Mouse (Mus musculus) frontal cortex, adult 2 months (tissue): ENCODE data around the gene Nploc4. TPM values are rescaled to one million over a fixed set of nuclear protein-coding genes. Genes with fewer than 3 reads are reported as not detected.
"Not testable (repeated sequence)": the region's sequence is repeated elsewhere in the genome, so short reads cannot be mapped to it uniquely, and the experiment has no call there.

Source experiments
- DNase-seq, 2 experiments: peaks; one replicate each; pipeline ENCODE4 v3.0.0; 2022; ENCODE audit warnings: low spot score in 1 of 2; ENCODE audit errors: extremely low spot score in 1 of 2
- polyA plus RNA-seq: library from polyadenylated mRNA; depleted of rRNA; stranded (reverse); fragments of >200 nt; gene quantifications from 2 replicates; pipeline ENCODE4 v1.2.3, GENCODE M21; 2012

Nploc4 gene
- polyA plus RNA-seq, 1 experiment, result 60.2 TPM

DNA sequence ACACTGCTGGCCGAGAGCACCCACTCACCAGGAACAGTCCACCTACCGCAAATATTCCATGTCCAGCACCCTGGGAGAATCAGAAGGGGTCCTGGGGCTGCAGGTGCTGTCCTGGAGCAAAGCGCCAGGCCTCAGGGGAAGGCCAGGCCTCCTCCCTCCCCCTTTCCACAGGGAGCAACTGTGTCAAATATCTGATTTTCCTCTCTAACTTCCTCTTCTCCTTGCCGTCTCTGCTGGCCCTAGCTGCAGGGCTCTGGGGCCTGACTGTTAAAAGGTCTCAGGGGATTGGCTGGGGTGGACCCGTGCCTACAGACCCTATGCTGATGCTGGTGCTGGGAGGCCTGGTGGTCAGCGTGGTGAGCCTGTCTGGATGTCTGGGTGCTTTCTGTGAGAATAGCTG, 6.6 kb upstream of the Nploc4 start:
- no peak for DNase-seq

DNA sequence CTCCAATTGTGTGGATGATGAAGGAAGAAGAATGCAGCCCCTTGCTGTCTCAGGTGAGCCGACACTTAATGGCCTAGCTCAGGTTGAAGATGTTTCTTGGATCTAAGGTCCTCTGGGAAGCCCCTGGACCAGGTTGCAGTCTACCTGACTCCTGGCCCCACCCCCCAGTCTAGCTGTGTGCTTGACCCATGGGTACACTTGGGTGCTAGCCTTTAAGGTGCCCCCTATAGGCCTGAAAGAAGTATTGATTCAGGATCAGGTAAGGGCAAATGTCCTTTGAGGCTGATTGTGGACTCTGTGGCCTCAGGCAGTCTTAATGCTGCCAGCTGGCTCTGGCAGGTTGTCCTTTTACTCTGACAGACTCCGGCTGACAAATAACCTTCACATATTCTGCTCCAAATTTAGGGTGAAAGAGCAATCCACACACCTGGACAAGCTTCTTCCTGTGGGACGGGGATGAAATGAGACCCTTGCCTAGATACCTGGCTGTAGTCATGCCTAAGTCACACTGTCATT, 5.3 kb upstream of the Nploc4 start:
- DNase-seq, result no peak

DNA sequence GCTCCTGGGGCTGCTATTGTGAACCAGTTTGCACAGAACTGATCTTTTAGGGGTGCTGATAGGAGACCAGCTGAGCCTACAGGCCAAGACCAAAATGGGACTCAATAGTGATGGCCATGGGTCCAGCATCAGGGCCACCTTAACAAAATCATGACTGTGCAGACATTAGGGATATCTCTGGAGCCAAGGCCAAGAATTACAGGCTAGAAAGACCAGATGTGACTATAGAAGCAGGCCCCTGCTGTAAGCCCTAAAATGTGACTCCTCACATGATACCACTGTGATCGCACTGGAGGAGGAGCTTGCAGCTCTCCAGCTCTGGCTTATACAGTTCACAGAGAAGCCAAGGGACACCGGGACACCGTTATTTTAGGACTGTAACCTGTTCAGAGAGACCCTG, 4.8 kb upstream of the Nploc4 start, which contains the start of gene Tspan10:
Tspan10 (plus strand) TSS at position 301 of the 400 bp plus-strand sequence.
- DNase-seq, result no peak

DNA sequence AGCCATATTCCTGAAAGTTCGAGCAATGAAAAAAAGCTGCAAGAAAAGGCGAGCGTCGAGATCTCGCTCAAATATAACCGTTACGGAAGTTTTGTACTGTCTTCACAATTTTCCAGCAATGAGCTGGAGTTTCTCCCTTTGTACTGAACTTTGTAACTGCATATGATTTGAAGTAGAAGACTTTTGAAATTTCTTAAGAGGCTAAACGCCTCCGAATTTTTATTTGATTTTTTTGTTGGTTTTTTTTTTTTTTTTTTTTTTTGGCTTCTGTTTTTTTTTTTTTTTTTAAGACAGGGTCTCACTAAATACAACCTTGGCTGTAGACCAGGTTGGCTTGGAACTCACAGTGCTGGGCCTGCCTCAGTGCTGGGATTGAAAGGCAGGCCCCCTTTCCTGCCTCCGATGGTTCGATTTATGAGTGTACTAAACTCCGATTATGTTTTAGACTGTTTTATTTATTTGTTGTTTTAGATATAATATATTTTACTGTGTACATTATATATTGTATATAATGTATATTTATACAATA, 413 bp upstream of the Nploc4 start:
- DNase-seq, result no peak

DNA sequence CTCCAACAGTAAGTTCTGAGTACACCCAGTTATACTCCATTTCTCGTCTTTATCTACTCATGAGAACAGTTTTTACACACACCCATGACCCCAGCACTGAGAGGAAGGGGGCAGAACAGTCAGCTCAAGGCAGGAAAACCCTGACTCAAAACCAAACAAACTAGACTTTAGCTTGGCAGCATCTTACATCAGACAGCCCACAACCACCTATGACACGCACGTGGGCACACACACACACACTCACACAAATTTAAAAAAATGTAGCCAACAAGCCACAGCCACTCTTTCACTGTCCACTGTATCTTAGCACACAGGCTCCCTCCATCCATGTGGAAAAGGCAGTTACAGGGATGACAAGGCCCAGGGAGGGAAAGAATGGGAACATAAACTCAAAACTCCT, 10.8 kb downstream of the Nploc4 start:
- no peak for DNase-seq

DNA sequence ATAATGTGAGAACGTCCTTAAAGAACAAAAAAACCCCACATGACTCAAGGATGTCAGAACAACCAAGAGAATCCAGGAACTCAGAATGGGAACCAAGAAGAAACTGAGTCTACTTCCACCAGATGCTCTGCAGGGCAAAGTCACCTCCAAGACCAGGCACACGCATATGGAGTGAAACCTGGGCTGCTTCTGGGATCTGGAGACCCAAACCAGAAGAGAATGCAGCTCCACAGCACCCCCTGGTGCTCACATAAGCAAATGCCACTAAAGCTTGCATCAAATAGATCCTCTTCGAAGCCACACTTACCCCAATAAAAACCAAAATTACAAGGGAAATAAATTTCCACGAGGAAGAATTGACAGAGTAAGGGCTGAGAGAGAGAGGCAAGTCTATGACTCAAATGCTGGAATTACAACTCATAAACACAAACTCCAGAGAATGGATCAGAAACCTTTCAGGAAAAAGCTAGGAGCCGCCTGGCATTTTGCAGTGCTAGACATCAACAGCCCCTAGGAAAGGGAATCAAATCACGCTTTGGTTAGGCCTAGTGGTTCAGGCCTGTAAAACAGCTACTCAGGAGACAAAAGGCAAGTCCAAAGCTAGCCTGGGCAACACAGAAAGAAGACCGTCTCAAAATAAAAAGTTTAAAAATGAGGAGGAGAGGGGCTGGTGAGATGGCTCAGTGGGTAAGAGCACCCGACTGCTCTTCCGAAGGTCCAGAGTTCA, 13.8 kb downstream of the Nploc4 start:
- peak in 1 of 2 experiments; percentile 79 for DNase-seq

DNA sequence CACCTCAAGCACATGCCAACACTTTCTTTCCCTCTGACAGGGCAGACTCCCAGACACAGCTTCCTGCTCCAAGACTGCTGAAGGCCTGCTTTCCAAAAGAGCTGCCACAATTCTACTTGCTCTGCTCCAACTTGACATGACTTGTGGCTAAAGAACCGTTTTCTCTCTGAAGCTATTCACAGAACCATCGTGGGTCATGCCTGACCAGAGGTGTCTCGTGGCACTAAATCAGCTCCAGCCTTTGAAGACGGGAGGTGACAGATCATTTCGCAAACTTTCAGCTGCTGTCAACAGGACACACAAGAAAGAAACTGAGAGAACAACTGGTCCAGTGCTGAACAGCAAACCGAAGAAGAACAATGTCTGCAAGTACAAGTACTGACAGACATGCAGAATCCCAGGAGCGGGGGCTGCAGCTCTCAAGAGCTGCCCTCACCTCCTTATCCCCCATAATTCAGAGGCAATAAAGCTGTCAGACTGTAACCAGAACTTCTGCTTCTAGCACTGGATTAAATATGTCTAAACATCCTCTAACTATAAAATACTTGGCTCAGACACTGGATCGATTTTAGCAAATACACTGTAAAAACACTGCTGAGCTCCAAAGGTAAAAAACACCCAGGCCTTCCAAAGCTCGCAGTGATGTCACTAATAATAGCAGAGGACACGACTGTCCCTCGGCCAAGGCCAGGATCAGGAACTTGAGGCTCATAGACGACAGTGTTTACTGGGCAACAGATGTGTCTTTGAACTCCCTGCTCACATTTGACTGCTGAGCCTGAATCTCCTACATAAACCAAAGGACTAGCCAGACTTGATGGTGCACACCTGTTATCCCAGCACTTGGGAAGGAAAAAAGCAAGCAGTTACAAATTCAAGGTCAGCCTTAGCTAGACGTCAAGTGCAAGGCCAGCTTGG, 14.6 kb downstream of the Nploc4 start:
- DNase-seq, result no peak

DNA sequence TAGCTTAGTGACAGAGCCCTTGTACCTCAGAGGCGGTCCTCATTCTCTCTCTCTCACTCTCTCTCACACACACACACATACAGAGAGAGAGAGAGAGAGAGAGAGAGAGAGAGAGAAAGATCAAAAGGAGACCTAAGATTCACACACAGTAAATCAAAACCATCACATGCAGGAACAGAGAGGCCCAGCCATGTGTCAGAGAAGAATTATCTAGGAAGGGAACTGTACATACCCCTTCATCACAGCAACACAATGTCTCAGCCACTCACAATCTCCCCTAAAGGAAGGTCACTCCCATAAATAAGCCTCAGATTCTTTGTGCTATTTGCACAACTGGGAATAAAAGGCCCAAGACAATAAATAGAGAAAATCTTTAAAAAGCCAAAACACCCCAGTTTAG, 18.9 kb downstream of the Nploc4 start:
- DNase-seq, result no peak

DNA sequence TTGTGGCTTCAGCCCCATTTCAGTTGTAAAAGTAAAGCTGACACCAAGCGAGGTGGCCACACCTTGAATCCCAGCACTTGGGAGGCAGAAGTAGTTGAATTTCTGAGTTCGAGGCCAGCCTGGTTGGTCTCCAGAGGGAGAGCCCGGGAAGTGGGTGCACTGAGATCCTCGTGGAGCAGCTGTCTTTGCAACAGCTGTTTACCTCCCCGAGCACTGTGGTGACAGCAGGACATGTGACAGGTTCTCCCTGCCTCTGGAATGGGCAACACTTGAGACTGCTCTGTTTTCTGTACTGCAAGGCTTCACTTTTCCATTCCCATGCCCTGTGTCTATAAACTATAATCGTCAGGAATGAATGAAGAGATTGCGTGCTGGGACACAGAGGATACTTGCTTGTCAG, 19.7 kb downstream of the Nploc4 start:
- DNase-seq, result no peak

DNA sequence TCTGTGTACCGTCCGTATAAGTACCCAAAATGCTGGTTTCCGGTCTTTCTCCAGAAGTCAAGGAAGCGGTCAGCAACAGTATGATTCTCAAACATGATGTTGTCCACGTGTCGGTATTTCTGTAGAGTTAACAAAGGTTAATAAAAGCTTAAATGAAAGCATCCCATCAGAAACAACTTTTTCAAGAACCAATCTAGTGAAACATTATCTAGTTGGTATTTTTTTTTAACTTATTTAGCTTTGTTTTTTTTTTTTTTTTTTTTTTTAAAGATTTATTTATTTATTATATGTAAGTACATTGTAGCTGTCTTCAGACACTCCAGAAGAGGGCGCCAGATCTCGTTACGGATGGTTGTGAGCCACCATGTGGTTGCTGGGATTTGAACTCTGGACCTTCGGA, 23.9 kb downstream of the Nploc4 start:
- DNase-seq, result not testable (repeated sequence)

DNA sequence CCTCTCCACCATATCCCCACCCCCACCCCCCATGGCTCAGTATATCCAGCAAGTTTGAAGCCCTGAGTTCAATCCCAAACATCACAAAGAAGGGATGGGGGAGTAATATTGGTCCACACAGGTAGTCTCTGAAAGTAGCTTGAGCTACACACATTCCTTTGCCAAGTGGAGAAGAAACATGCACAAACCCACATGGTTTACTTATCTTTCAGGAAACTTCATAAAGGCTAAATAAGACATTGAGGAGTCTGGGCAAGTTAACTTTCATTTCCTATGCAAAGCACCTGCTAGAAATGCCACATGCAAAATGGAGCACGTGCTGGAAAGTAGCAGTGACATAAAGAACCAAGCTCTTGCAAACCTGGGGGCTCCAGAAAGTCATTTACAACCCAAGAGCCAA, 31.1 kb downstream of the Nploc4 start:
- no peak for DNase-seq

DNA sequence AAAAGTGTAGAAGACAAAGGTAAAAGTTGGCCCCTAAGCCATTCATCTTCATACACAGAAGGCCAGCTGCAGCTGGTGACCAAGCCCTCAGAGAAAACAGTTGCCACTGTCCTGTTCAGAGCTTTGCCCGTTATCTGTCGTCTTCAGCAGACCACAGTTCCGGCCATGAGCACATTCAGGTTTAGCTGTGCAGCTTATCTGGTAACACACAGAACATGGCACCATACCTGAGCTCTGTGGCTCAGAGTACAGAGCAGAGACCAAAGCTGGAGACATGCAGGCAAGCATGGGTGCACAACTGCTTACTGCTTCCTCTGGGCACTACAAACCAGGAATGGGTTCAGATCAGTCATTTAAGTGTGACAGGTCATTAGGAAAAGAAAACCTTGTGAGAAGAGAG, 31.6 kb downstream of the Nploc4 start:
- no peak for DNase-seq

DNA sequence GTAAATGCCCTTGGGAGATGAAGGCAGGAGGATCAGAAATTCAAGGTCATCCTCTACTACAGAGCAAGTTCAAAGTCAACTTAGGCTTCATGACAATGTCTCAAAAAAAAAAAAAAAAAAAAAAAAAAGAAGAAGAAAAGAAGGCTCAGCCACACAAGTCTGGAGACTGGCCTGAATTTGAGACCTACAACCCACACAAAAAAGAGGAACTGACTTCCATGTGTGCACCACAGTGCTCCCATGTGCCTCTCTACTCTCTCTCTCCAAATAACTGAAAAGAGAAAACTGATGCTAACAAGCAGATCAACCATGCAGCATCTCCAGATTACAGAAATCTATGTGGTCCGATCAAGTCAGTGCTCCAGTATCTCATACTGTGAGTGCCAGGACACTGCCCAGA, 32.7 kb downstream of the Nploc4 start:
- DNase-seq, result no peak

DNA sequence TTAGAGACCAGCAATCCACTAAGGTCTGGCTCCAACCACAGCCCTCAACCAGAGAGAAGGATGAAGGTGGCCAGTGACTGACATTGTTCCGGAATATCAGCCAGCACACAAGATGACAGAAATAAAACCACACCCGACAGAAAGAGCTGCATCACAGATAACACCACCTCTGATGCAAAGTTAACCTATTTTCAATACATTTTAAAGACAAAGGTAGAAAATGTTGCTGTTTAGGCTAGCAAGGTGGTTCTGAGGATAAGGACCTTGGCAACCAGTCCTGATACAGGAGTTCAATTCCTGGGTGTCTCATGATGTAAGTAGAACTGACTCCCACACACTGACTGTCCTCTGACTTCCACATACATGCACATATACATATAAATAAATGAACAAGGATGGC, 38.2 kb downstream of the Nploc4 start:
- no peak for DNase-seq

DNA sequence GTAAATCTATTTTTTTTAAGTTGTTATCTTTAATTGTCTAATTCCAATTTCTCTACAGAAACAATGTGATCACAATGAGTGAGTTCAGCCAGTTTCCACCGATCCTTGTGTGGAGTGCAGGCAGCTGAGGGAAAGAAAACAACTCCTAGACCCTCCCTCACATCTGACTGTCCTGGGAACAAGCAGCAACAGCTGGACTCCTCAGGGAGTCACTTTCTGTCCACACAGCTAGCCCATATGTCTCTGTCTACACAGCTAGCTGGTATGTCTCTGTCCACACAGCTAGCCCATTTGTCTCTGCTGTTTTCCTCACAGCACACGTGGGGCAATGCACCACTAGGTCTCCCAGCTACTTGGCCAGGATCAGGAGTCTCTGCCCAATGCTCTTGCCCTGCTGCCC, 39.9 kb downstream of the Nploc4 start:
- no peak for DNase-seq

DNA sequence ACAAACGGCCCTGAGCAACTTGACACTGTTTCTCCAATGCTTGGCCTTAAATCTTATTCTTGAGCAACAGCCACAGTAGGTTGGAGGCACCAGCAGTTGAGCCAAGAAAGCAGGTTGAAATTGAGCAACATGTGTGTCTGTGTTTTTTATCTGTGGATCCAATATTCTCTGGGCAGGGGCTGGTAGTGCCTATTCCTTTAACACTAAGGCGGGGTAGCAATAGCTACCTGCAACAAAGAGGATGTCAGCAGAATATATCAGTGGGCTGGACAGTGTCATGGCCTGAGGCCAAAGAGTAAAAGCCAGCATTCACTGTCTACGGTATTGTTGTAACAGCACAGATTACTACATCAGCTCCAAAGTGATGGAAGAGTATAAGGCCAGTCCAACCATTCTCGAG, 41.8 kb downstream of the Nploc4 start:
- DNase-seq, result no peak

DNA sequence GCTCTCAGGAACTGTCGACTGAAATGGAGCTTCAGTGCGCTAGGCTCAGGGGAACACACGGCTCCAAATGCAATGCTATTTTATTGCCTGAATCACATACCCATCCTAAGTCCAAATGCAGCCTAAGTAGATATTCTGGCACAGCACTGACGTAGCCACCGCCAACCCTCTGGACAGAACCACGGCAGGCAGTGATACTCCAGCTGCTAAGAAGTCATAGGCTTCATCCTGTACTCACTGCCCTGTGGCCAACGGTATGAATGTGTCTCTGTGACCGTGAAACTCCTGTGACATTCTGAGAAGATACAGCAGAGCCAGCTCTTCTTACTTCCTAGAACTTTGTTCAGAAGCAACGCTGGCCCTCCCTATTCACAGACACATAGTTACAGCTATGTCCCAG, 48.9 kb downstream of the Nploc4 start:
- no peak for DNase-seq

DNA sequence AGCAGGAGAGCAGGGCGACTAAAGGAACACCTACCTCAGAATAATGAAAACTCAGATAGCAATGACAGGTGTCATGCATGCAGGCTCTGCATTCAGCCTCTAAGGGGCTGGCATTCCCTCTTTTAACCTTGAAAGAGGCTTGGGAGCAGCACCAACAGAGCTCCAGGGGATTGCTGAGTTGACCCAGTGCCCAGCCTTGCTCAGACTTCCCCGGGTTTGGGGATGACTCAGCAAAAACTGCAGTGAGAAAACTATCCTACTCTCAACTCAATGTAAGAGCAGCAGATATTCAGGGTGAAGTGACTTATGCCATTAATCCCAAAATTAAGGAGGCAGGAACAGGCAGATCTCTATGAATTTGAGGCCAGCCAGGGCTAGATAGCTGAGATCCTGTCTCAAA, 50.4 kb downstream of the Nploc4 start:
- no peak for DNase-seq

DNA sequence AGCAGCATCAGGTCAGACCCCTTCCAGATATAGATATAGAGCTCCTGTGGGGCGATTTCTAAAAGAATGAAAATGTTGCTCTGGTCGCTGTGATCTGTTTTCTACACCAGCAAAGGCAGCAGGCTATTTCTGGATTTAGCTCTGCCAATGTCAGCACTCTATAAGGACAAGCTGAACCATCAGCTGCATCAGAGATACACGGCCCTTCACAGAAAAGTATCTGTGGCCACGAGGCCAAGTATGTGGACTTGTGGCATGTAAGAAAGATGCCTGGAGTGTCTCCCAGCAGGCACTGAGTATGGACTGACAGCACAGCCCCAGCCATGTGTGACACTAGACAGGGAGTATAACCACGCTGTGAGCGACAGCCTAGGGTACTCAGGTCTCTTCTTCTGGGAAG, 50.9 kb downstream of the Nploc4 start:
- DNase-seq, result no peak

DNA sequence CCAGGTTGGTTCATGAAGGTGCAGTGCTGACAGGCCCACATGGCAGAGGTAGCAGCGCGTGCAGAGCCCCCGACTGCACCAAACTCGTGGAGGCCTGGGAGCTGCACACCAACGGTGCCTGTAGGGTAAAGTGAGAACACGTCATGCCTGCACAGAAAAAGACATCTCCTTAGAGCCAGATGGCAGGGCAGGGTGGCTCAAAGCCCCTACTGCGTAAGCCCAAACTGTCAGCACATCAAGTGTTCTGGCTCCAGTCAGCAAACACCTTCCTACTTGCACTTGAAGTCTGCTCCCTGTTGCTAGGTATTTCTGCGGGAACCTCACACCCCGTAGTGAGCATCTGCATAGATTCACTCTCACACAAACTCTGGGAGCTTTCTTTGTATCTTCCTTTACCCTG, 55.0 kb downstream of the Nploc4 start:
- peak; percentile 62 to 65 for DNase-seq

DNA sequence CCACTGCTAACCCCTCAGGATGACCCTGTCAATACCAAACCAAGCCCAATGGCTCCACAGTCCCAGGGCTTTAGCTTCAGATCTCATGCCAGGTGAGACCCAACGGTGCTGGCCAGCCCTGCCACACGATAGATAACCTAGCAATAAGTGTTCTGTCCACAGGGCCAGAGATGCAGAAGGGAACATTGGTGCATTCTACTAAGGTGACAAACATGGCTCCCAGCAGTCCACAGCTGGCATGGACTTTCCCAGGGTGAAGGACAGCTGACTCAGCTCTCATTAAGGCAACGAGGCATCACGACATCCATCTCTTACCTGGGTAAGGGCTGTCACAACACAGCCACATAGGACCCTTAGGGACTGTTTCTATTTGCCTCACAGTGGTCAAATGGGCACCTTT, 56.4 kb downstream of the Nploc4 start:
- no peak for DNase-seq
